Mouse (Mus musculus) cerebellum, adult 11 months (tissue): ENCODE data around the gene Gm9195.

Source experiments
- DNase-seq: peaks from one replicate; pipeline ENCODE4 v3.0.0; 2022

Gm9195 gene

GRCm38 (mm10) chr14:72440929-72441328 is 50.7 kb downstream of the Gm9195 start:
- DNase-seq: no peak

GRCm38 (mm10) chr14:72440436-72440835 is 51.2 kb downstream of the Gm9195 start:
- no peak for DNase-seq

GRCm38 (mm10) chr14:72438976-72439375 is 52.7 kb downstream of the Gm9195 start:
- DNase-seq: no peak

GRCm38 (mm10) chr14:72389696-72390095 is 101.9 kb downstream of the Gm9195 start:
- DNase-seq: peak; percentile 17

GRCm38 (mm10) chr14:72389288-72389687 is 102.3 kb downstream of the Gm9195 start:
- DNase-seq: no peak

- no peak for DNase-seq
Measured at GRCm38 (mm10) chr14:72377224-72377623, 114.4 kb downstream of the Gm9195 start.
